Mouse (Mus musculus) C2C12 (cell line): Measurements from ENCODE around the gene Gm12355.

Source experiments
- CEBPB ChIP-seq: IDR thresholded peaks from one replicate; pipeline ENCODE4 v1.6.1; 2011; ENCODE audit warnings: low read depth, mild to moderate bottlenecking, control low read depth, moderate library complexity
- CTCF ChIP-seq: IDR thresholded peaks from one replicate; pipeline ENCODE4 v1.5.1; 2011; ENCODE audit not compliant: control insufficient read depth, insufficient read depth, insufficient read length
- FOSL1 ChIP-seq: IDR thresholded peaks from one replicate; pipeline ENCODE4 v1.8.0; 2011; ENCODE audit warnings: mild to moderate bottlenecking, low read length; ENCODE audit not compliant: poor library complexity, insufficient read depth, severe bottlenecking
- MAX ChIP-seq: IDR thresholded peaks from one replicate; pipeline ENCODE4 v1.6.1; 2011; ENCODE audit warnings: mild to moderate bottlenecking, control low read depth
- MYOD1 ChIP-seq: IDR thresholded peaks from one replicate; pipeline ENCODE4 v1.6.1; 2011; ENCODE audit warnings: low read depth; ENCODE audit not compliant: control insufficient read depth, insufficient read length
- MYOG ChIP-seq: IDR thresholded peaks from one replicate; pipeline ENCODE4 v1.6.1; 2011; ENCODE audit not compliant: control insufficient read depth, insufficient read length; ENCODE audit errors: extremely low read depth
- USF1 ChIP-seq: IDR thresholded peaks from one replicate; pipeline ENCODE4 v1.6.1; 2011; ENCODE audit warnings: low read depth, mild to moderate bottlenecking, control low read depth, moderate library complexity

GRCm38 (mm10) chr11:98660517-98660916 lies 35.1 kb upstream of the Gm12355 start:
- no peak for TF ChIP-seq MAX
- no peak for TF ChIP-seq MYOD1
- peak; percentile 36 for TF ChIP-seq CTCF
- no peak for TF ChIP-seq MYOG
- TF ChIP-seq USF1: no peak
- no peak for TF ChIP-seq CEBPB
- TF ChIP-seq FOSL1: no peak
